Mouse (Mus musculus): ENCODE data around the gene Gba. TPM values are rescaled to one million over a fixed set of nuclear protein-coding genes. Genes with fewer than 3 reads are reported as not detected.

Gba gene
- polyA plus RNA-seq, 1 experiment: 56.3 TPM

- TF ChIP-seq POLR2A (IDR thresholded peaks at IDR 0.05; ENCODE audit: borderline replicate concordance, extremely low read depth, insufficient read depth, insufficient read length, poor library complexity, severe bottlenecking) (no peak), CTCF (IDR thresholded peaks at IDR 0.05; ENCODE audit: borderline replicate concordance, extremely low read depth, insufficient read depth, insufficient read length) (no peak)
- DNase-seq (ENCODE audit: low read depth): no peak
These were observed 37.4 kb upstream of the Gba start for GRCm38 (mm10) chr3:89165268-89165870.

- DNase-seq (ENCODE audit: low read depth): no peak
- TF ChIP-seq CTCF (IDR thresholded peaks at IDR 0.05; ENCODE audit: borderline replicate concordance, extremely low read depth, insufficient read depth, insufficient read length): no peak
- no peak for TF ChIP-seq POLR2A (IDR thresholded peaks at IDR 0.05; ENCODE audit: borderline replicate concordance, extremely low read depth, insufficient read depth, insufficient read length, poor library complexity, severe bottlenecking)
These were observed 35.8 kb upstream of the Gba start for GRCm38 (mm10) chr3:89166945-89167344.

GRCm38 (mm10) chr3:89174844-89175243 lies 27.9 kb upstream of the Gba start:
- no peak for TF ChIP-seq POLR2A (IDR thresholded peaks at IDR 0.05; ENCODE audit: borderline replicate concordance, extremely low read depth, insufficient read depth, insufficient read length, poor library complexity, severe bottlenecking)
- TF ChIP-seq CTCF (IDR thresholded peaks at IDR 0.05; ENCODE audit: borderline replicate concordance, extremely low read depth, insufficient read depth, insufficient read length): no peak
- no peak for DNase-seq (ENCODE audit: low read depth)

- no peak for DNase-seq (ENCODE audit: low read depth)
- TF ChIP-seq CTCF (IDR thresholded peaks at IDR 0.05; ENCODE audit: borderline replicate concordance, extremely low read depth, insufficient read depth, insufficient read length): no peak
- no peak for TF ChIP-seq POLR2A (IDR thresholded peaks at IDR 0.05; ENCODE audit: borderline replicate concordance, extremely low read depth, insufficient read depth, insufficient read length, poor library complexity, severe bottlenecking)
These were observed 27.2 kb upstream of the Gba start for GRCm38 (mm10) chr3:89175544-89175943.

GRCm38 (mm10) chr3:89176421-89176820 lies 26.3 kb upstream of the Gba start:
- no peak for TF ChIP-seq CTCF (IDR thresholded peaks at IDR 0.05; ENCODE audit: borderline replicate concordance, extremely low read depth, insufficient read depth, insufficient read length)
- no peak for TF ChIP-seq POLR2A (IDR thresholded peaks at IDR 0.05; ENCODE audit: borderline replicate concordance, extremely low read depth, insufficient read depth, insufficient read length, poor library complexity, severe bottlenecking)

GRCm38 (mm10) chr3:89177242-89178106 lies 25.3 kb upstream of the Gba start, which contains the start of gene Scamp3:
Gene Scamp3 (plus strand): TSS chr3:89177473.
- peak; percentile 99 for DNase-seq (ENCODE audit: low read depth)
- peak; percentile 50; the same call in 1 of the 2 replicates for TF ChIP-seq POLR2A (IDR thresholded peaks at IDR 0.05; ENCODE audit: borderline replicate concordance, extremely low read depth, insufficient read depth, insufficient read length, poor library complexity, severe bottlenecking)
- TF ChIP-seq CTCF (IDR thresholded peaks at IDR 0.05; ENCODE audit: borderline replicate concordance, extremely low read depth, insufficient read depth, insufficient read length): no peak

More at GRCm38 (mm10) chr3:89176421-89176820, 26.3 kb upstream of the Gba start:
- DNase-seq (ENCODE audit: low read depth): no peak

- TF ChIP-seq CTCF (IDR thresholded peaks at IDR 0.05; ENCODE audit: borderline replicate concordance, extremely low read depth, insufficient read depth, insufficient read length) (no peak), POLR2A (IDR thresholded peaks at IDR 0.05; ENCODE audit: borderline replicate concordance, extremely low read depth, insufficient read depth, insufficient read length, poor library complexity, severe bottlenecking) (no peak)
- no peak for DNase-seq (ENCODE audit: low read depth)
These were observed 24.7 kb upstream of the Gba start for GRCm38 (mm10) chr3:89178107-89178385.

GRCm38 (mm10) chr3:89179056-89179455 lies 23.7 kb upstream of the Gba start:
- no peak for DNase-seq (ENCODE audit: low read depth)
- TF ChIP-seq CTCF (IDR thresholded peaks at IDR 0.05; ENCODE audit: borderline replicate concordance, extremely low read depth, insufficient read depth, insufficient read length) (no peak), POLR2A (IDR thresholded peaks at IDR 0.05; ENCODE audit: borderline replicate concordance, extremely low read depth, insufficient read depth, insufficient read length, poor library complexity, severe bottlenecking) (no peak)

GRCm38 (mm10) chr3:89181749-89182500 lies 20.8 kb upstream of the Gba start:
- no peak for TF ChIP-seq POLR2A (IDR thresholded peaks at IDR 0.05; ENCODE audit: borderline replicate concordance, extremely low read depth, insufficient read depth, insufficient read length, poor library complexity, severe bottlenecking)
- TF ChIP-seq CTCF (IDR thresholded peaks at IDR 0.05; ENCODE audit: borderline replicate concordance, extremely low read depth, insufficient read depth, insufficient read length): no peak
- no peak for DNase-seq (ENCODE audit: low read depth)

- no peak for TF ChIP-seq CTCF (IDR thresholded peaks at IDR 0.05; ENCODE audit: borderline replicate concordance, extremely low read depth, insufficient read depth, insufficient read length)
- no peak for TF ChIP-seq POLR2A (IDR thresholded peaks at IDR 0.05; ENCODE audit: borderline replicate concordance, extremely low read depth, insufficient read depth, insufficient read length, poor library complexity, severe bottlenecking)
- DNase-seq (ENCODE audit: low read depth): no peak
These were observed 20.1 kb upstream of the Gba start for GRCm38 (mm10) chr3:89182531-89183057.

Data from brain, embryonic 14.5 days (tissue).